Mouse (Mus musculus) megakaryocyte, embryonic 14.5 days (primary cell): Measurements from ENCODE around the gene Six6.

ENCODE experiments used
- FLI1 ChIP-seq: IDR thresholded peaks from 2 replicates; pipeline ENCODE4 v1.6.1; 2012; ENCODE audit warnings: low read length, inconsistent platforms, mixed read lengths
- GATA1 ChIP-seq: IDR thresholded peaks from 3 replicates; pipeline ENCODE4 v1.6.1; 2012; ENCODE audit warnings: mixed read lengths, low read length, inconsistent platforms, borderline replicate concordance

- TF ChIP-seq FLI1, result no peak
- no peak for TF ChIP-seq GATA1
Measured at GRCm38 (mm10) chr12:72942171-72942570, 2.5 kb downstream of the Six6 start.
